Mouse (Mus musculus): ENCODE data around the gene Tmem202. TPM values are rescaled to one million over a fixed set of nuclear protein-coding genes. Genes with fewer than 3 reads are reported as not detected.

Tmem202 gene
- total RNA-seq, 4 experiments from 2014 or later = 1.5 to 3.9 (median 3.5) TPM

Other genes starting within 250 kb of the Tmem202 start
- gene Adpgk, start 248.3 kb downstream of the Tmem202 start, total RNA-seq (2022) = 10 to 100 TPM; 30.6 to 33.5 (median 31.2) TPM
- gene Bbs4, start 186.3 kb downstream of the Tmem202 start, total RNA-seq (2022) = 10 to 100 TPM; 11.1 to 25.4 (median 18.9) TPM
- 100 to 1,000 TPM; 107 to 144 (median 120) TPM for gene Arih1, start 53.2 kb downstream of the Tmem202 start, total RNA-seq (2022)
- 100 to 1,000 TPM; 125 to 176 (median 142) TPM for gene Hexa, start 307 bp downstream of the Tmem202 start, total RNA-seq (2022)
- 10 to 100 TPM in 2 of 4 experiments, 1 to 10 TPM in 2; 5.8 to 16.0 (median 9.7) TPM for gene Celf6, start 38.1 kb upstream of the Tmem202 start, total RNA-seq (2022)
- 10 to 100 TPM; 25.3 to 39.9 (median 33.0) TPM for gene Parp6, start 77.4 kb upstream of the Tmem202 start, total RNA-seq (2022)
- gene Pkm, start 116.5 kb upstream of the Tmem202 start, total RNA-seq (2022) = 100 to 1,000 TPM; 565 to 846 (median 715) TPM
- under 1 TPM in 3 of 4 experiments, not detected in 1; 0.07 to 0.20 (median 0.11) TPM for gene Gramd2, start 140.3 kb upstream of the Tmem202 start, total RNA-seq (2022)
- gene Senp8, start 210.9 kb upstream of the Tmem202 start, total RNA-seq (2022) = 10 to 100 TPM in 3 of 4 experiments, 1 to 10 TPM in 1; 9.8 to 16.5 (median 11.5) TPM
- gene Myo9a, start 211.0 kb upstream of the Tmem202 start, total RNA-seq (2022) = 10 to 100 TPM; 13.4 to 26.5 (median 16.8) TPM